Mouse (Mus musculus) brain, embryonic 14.5 days (tissue): ENCODE measurements around the gene Hspbap1. TPM values are rescaled to one million over a fixed set of nuclear protein-coding genes. Genes with fewer than 3 reads are reported as not detected.

ENCODE experiments used
- DNase-seq: peaks from one replicate; pipeline ENCODE4 v3.0.0-alpha.2; 2011; ENCODE audit warnings: low read depth
- CTCF ChIP-seq: fragments of 200-500 bp; IDR thresholded peaks from 2 replicates; pipeline ENCODE4 v1.5.1; 2012; ENCODE audit warnings: inconsistent platforms, mild to moderate bottlenecking, moderate library complexity, borderline replicate concordance; ENCODE audit not compliant: insufficient read depth, insufficient read length; ENCODE audit errors: extremely low read depth
- POLR2A ChIP-seq: fragments of 200-500 bp; IDR thresholded peaks from 2 replicates; pipeline ENCODE4 v1.6.1; 2012; ENCODE audit warnings: mild to moderate bottlenecking, inconsistent platforms, borderline replicate concordance; ENCODE audit not compliant: poor library complexity, insufficient read depth, insufficient read length, severe bottlenecking; ENCODE audit errors: extremely low read depth
- polyA plus RNA-seq: library from polyadenylated mRNA; depleted of rRNA; stranded (reverse); fragments of >200 nt; gene quantifications from 2 replicates; pipeline ENCODE4 v1.2.3, GENCODE M21; 2012

The Hspbap1 gene
- polyA plus RNA-seq, 1 experiment: 14.5 TPM

DNA sequence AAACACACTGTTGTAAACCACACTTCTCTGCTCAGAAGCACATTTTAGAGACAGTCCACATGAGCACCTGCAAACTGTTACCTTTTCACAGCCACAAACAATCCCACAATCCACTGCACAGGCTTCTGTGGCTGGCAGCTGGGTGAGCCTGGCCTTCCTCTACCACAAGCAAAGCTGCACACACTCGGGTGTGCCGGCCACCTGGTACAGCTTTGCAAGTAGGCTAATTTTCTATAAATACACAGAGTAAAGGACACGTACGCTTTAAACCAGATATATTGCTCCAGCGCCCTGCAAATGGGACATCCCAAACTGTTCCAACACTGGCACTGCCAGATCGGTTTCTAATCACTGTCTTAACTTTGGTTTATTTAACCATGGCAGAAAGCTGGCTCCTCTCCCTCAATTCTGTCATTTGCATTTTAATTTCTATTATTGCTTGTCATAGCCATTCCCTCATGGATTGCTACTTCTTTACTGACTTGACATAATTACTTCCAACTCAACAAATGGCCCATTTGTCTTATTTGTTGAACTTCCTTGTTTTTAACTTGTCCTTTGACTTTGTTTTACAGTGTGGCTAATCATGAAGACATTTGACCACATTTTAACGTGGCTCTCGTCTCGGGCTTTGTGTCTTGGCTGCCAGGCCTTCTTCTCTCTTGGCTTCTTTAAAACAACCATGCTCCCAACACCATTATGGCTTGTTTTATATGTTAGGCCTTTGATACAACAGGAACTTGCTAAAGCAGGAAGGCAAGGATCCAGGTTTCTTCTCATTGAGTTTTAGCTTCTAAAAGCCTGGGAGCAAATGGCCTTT, 22.5 kb upstream of the Hspbap1 start:
- peak; percentile 46 for DNase-seq
- TF ChIP-seq POLR2A: no peak
- no peak for TF ChIP-seq CTCF

GRCm38 (mm10) chr16:35748237-35748603, 22.0 kb upstream of the Hspbap1 start:
- DNase-seq: no peak
- TF ChIP-seq POLR2A (no peak), CTCF (no peak)

GRCm38 (mm10) chr16:35749385-35749784, 20.8 kb upstream of the Hspbap1 start:
- no peak for TF ChIP-seq CTCF
- no peak for TF ChIP-seq POLR2A
- no peak for DNase-seq

- TF ChIP-seq POLR2A: no peak
- TF ChIP-seq CTCF: no peak
- no peak for DNase-seq
Measured at GRCm38 (mm10) chr16:35751841-35752240, 18.3 kb upstream of the Hspbap1 start.

DNA sequence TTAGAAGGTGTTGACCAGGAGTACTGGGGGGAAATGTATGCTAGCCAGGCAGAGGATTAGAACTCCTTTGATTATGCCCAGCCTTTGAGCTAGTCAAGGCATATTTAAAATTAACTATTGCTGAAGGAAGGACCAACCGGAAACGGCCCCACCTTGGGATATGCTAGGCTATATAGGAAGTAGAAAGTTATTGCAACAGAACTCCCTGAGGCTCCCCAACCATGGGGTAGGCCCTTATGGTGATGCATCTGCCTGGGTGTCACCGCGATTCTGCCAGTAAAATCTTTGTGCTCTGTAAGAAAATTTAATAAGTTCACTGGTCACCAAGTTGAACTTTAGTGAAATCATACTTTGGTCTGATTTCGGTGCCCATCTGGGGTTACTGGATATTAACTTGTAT, 16.2 kb upstream of the Hspbap1 start:
- no peak for DNase-seq
- TF ChIP-seq CTCF: no peak
- TF ChIP-seq POLR2A: no peak

DNA sequence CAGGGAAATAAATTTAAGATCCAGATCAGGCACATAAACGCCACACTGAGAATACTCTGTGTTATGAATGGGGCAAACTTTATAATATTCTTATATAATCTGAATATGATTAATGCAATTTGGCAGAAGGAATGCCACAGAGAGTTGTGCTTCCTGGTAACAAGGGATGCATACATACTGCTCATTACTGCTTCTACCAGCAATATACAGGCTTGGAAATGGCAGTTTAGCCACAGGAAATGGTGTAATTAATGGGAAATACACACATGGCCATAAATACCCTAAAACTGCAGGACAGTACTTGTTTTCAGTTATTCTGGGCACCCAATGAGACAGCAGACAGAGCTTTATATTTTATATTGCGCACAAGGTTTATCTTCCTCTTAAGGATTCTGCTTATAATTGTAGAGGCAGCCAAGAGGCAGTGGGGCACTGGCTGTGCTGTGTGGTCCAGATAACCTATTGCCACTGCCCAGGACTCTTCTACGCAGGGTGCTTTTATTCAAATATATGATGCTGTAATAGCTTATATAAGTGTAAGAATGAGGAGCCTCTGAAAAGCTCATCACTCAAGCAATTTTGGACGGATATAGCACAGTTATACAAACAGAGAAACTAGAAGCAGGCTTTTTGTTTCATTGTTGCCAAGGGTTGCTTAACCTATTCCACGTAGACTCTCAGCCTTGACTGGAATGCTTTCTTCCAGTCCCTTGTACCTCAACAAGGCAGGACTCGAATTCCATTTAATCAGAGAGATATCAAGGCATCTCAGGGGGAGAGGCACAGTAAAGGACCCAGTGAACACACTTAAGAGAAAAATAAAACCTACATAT, 14.5 kb upstream of the Hspbap1 start:
- DNase-seq: no peak

DNA sequence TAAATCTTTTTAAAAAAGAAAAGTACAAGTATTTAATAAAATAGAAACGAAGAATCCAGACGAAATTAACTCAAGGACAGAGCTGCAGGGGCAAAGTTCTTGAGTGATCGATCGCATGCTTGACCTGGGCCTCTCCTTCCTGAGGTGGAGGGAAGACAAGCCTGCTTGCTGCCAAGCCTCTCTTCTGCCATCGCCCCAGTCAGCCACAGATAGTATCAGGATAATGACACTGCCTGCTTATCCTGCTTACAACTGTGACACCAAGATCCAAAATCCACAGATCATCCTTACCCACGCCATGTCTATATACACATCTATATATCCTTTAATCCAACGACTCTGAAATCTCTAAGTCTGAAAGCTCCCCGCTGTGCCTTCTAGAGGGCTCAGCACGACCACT, 13.5 kb upstream of the Hspbap1 start:
- no peak for TF ChIP-seq POLR2A
- DNase-seq: no peak

More for the DNA sequence above, 14.5 kb upstream of the Hspbap1 start:
- TF ChIP-seq CTCF (no peak), POLR2A (no peak)

- no peak for DNase-seq
- no peak for TF ChIP-seq CTCF
- TF ChIP-seq POLR2A: no peak
Measured at GRCm38 (mm10) chr16:35759401-35759800, 10.8 kb upstream of the Hspbap1 start.

DNA sequence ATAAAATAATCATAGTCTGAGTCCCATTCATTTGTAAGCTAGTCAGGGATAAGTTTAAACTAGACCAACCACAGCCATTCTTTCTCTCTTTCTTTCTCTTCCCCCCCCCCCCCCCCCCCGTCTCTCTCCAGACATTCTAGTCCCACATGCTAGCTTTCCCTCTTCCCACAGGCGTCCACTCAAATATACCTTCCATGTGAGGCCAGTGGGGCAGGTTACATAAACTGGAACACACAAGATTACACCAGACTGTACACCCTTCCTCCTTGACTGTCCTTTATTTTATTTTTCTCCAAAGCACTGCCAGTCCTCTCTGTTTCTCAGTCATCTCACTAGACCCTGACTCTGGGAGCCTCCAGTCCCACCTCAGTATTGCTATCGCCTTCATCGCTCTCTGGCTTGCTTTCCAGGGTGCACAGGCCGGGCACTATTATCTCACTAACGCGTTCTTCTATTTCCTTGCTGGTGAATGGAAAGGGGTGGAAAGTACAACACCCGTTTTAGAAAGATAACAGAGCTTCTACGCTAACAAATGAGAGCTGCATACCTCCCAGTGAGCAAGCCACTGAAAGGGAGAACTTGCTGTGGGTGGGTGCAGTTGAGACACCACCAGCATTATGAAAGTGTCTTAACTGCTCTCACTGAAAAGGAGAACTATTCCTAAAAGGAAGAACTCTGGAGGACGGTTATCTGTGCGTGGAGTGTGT, 6.4 kb upstream of the Hspbap1 start:
- no peak for TF ChIP-seq CTCF
- DNase-seq: no peak

- TF ChIP-seq CTCF (no peak), POLR2A (no peak)
- no peak for DNase-seq
Measured at GRCm38 (mm10) chr16:35764941-35765340, 5.2 kb upstream of the Hspbap1 start.

DNA sequence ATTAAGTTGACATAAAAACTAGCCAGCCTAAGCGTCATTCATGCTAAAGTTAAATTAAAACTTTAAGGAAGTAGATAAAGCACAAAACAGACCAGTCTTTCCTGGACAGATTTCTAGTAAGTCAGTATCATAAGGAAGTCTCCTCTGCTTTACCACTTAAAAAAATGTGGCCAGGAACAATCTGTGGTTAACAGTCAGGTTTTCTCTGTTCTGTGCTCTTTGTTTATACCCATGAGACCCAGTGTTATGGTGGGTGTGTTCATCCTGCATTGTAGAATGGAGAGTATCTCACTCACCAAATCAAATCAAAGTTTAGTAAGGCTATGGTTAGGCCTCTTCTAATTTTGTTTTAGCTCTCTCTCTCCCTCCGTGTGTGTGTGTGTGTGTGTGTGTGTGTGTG, 4.7 kb upstream of the Hspbap1 start:
- TF ChIP-seq POLR2A (no peak), CTCF (no peak)
- no peak for DNase-seq
